Mouse (Mus musculus) lung, postnatal 0 days (tissue): ENCODE data around the gene Rhpn2. TPM values are rescaled to one million over a fixed set of nuclear protein-coding genes. Genes with fewer than 3 reads are reported as not detected.

Experiments
- ATAC-seq: fragments of 200-750 bp; cut with Nextera tagmentation; 2 replicates; pipeline ENCODE4 v1.8.0; 2017; ENCODE audit warnings: moderate library complexity
- DNase-seq: peaks from one replicate; pipeline ENCODE4 v3.0.0-alpha.2; 2016; ENCODE audit warnings: low spot score
- H3K27ac ChIP-seq: fragments of 300-500 bp; sonication (generic); 2 replicates; pipeline ENCODE4 v1.5.1; 2014; ENCODE audit warnings: antibody characterized with exemption, mild to moderate bottlenecking, low read length, mixed read lengths
- H3K27me3 ChIP-seq: fragments of 300-500 bp; sonication (generic); replicated peaks from 2 replicates; pipeline ENCODE4 v1.6.1; 2014; ENCODE audit warnings: low read length, mixed read lengths; ENCODE audit not compliant: insufficient read depth
- H3K36me3 ChIP-seq: fragments of 300-500 bp; sonication (generic); 2 replicates; pipeline ENCODE4 v1.6.1; 2014; ENCODE audit warnings: low read length, mixed read lengths; ENCODE audit not compliant: insufficient read depth
- H3K4me1 ChIP-seq: fragments of 300-500 bp; sonication (generic); 2 replicates; pipeline ENCODE4 v1.6.1; 2014; ENCODE audit warnings: antibody characterized with exemption, low read depth, low read length, mixed read lengths; ENCODE audit not compliant: insufficient read depth
- H3K4me2 ChIP-seq: fragments of 300-500 bp; sonication (generic); replicated peaks from 2 replicates; pipeline ENCODE4 v1.6.1; 2014; ENCODE audit warnings: low read depth, mild to moderate bottlenecking, low read length, moderate library complexity, mixed read lengths
- H3K4me3 ChIP-seq: fragments of 300-500 bp; sonication (generic); 2 replicates; pipeline ENCODE4 v1.5.1; 2014; ENCODE audit warnings: low read depth, low read length
- H3K9ac ChIP-seq: fragments of 300-500 bp; sonication (generic); replicated peaks from 2 replicates; pipeline ENCODE4 v1.6.1; 2014; ENCODE audit warnings: low read depth, mild to moderate bottlenecking
- H3K9me3 ChIP-seq: fragments of 300-500 bp; sonication (generic); 2 replicates; pipeline ENCODE4 v1.6.1; 2016; ENCODE audit warnings: low read length, mixed read lengths
- CTCF ChIP-seq: IDR thresholded peaks from 2 replicates; pipeline ENCODE4 v1.5.1; 2016; ENCODE audit warnings: antibody characterized with exemption, mild to moderate bottlenecking
- EP300 ChIP-seq: IDR thresholded peaks from 2 replicates; pipeline ENCODE4 v1.6.1; 2016; ENCODE audit warnings: antibody characterized with exemption, mild to moderate bottlenecking, control low read depth
- WGBS: fragments of 180-500 bp; shearing (Covaris S2); extraction: QIAGEN DNeasy Blood & Tissue Kit; methylation state at CpG from one replicate; pipeline ENCODE4 v1.1.7; 2014; 5-methylcytosine and 5-hydroxymethylcytosine counted together
- polyA plus RNA-seq: library from polyadenylated mRNA; unstranded; fragments of >200 nt; fragmentation: Nextera tagmentation; extraction: Ambion mirVana; gene quantifications from 2 replicates; pipeline ENCODE4 v1.2.1, GENCODE M21; 2015

The Rhpn2 gene
- polyA plus RNA-seq, 1 experiment from 2014 or later: 4.6 TPM

DNA sequence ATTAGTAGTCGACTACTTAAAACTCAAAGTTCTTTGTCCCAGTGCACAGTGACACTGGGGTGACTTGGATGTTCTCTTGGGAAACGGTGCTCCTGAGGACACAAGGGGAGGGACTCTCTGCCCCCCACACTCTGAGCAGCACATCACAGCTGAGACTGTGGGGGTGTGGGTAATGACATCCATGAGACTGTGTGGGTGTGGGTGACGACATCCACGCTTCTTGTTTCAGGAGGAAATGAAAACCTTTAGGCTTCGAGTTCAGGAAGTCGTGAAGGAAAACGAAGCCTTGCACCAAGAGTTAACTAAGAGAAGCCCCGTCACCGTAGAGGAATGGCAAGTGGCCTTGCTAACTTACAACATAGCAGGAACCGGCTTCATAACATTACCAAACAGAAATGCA lies 89.1 kb downstream of the Rhpn2 start:
- Histone ChIP-seq H3K4me1 (no peaks in the 10 kb centered on the region), H3K9me3 (no peaks in the 10 kb centered on the region), H3K9ac (no peak overlapping the region), H3K4me3 (no peak overlapping the region), H3K4me2 (no peak overlapping the region), H3K27ac (no peak overlapping the region), H3K27me3 (no peaks in the 10 kb centered on the region), H3K36me3 (0 out of 2 replicates have a peak, but pooled peaks cover 4% of the 10 kb centered on the region)
- ATAC-seq (no peak), DNase-seq (no peak)
- WGBS: 70% methylated on average over 10 of the region's 10 CpGs
- TF ChIP-seq EP300 (no peak), CTCF (no peak)

DNA sequence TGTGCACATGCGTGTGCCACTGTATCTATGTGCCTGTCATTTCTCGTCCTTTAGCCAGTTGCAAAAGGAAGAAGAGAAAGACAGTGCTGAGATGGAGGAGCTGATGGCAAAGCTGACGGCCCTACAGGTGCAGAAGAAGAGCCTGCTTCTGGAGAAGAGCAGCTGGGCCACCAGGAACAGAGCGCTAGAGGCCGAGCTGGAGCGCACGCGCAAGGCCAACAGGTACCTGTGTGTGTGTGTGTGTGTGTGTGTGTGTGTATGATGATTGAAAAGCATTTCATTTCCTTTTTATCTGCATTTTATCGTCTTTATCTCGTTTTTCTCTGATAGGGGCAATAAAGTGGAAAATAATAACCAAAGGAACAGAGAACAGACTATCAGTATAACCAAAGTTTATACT lies 94.2 kb downstream of the Rhpn2 start:
- H3K27ac ChIP-seq: no peak overlapping the region
- 85% methylated on average over 10 of the region's 10 CpGs for WGBS
- no peaks in the 10 kb centered on the region for H3K27me3 ChIP-seq
- H3K4me3 ChIP-seq: no peak overlapping the region
- no peaks in the 10 kb centered on the region for H3K9me3 ChIP-seq
- no peak for ATAC-seq
- H3K4me1 ChIP-seq: no peaks in the 10 kb centered on the region
- H3K9ac ChIP-seq: no peak overlapping the region
- peaks cover 19% of the 10 kb centered on the region; the same call in 1 of the 2 replicates for H3K36me3 ChIP-seq
- no peak for DNase-seq
- no peak overlapping the region for H3K4me2 ChIP-seq
- no peak for TF ChIP-seq EP300
- TF ChIP-seq CTCF: no peak

DNA sequence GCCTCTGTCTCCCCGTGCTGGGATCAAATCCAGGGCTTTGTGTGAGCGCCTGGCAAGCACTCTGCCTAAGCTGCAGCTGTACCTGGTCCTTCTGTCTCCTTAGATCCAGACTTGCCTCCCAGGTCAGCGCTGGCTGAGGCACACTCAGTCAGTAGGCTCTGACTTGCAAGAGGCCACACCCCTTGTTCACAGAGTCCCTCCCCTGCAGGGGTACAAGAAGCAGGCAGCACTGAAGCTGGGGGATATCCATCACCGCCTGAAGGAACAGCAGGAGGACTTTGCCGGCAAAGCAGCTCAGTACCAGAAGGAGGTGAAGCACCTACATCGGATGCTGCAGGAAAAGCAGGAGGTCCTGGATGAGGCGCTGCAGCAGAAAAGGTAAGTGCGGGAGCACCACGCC lies 101.3 kb downstream of the Rhpn2 start:
- 84% methylated on average over 9 of the region's 9 CpGs for WGBS
- Histone ChIP-seq H3K4me1 (no peaks in the 10 kb centered on the region), H3K4me3 (no peak overlapping the region), H3K27me3 (no peaks in the 10 kb centered on the region), H3K9ac (no peak overlapping the region), H3K4me2 (no peak overlapping the region), H3K27ac (no peak overlapping the region), H3K36me3 (peaks cover 23% of the 10 kb centered on the region), H3K9me3 (no peaks in the 10 kb centered on the region)
- TF ChIP-seq EP300 (no peak), CTCF (no peak)
- DNase-seq (no peak), ATAC-seq (no peak)

Other genes starting within 250 kb of the Rhpn2 start
- 28.9 and 29.8 TPM in 2 replicates for gene Cebpa, start 214.9 kb upstream of the Rhpn2 start, polyA plus RNA-seq
- gene Slc7a10, start 147.8 kb upstream of the Rhpn2 start, polyA plus RNA-seq: 20.1 and 21.7 TPM in 2 replicates
- 6.6 and 8.5 TPM in 2 replicates for gene Lrp3, start 118.7 kb upstream of the Rhpn2 start, polyA plus RNA-seq
- 12.9 and 13.6 TPM in 2 replicates for gene Gpatch1, start 15.7 kb upstream of the Rhpn2 start, polyA plus RNA-seq
- gene Faap24, start 62.7 kb downstream of the Rhpn2 start, polyA plus RNA-seq: 10.5 and 11.1 TPM in 2 replicates
- gene Cep89, start 62.9 kb downstream of the Rhpn2 start, polyA plus RNA-seq: 10.7 and 14.3 TPM in 2 replicates
- gene Slc7a9, start 114.6 kb downstream of the Rhpn2 start, polyA plus RNA-seq: 0.10 and 0.16 TPM in 2 replicates
- gene Tdrd12, start 203.6 kb downstream of the Rhpn2 start, polyA plus RNA-seq: 0.12 TPM in 1 of 2 replicates, not detected in the other
- 28.9 and 30.5 TPM in 2 replicates for gene Nudt19, start 222.1 kb downstream of the Rhpn2 start, polyA plus RNA-seq